Mouse (Mus musculus) testis, adult 2 months (tissue): ENCODE data around the gene 2210016L21Rik.

ENCODE experiments used
- CTCF ChIP-seq: fragments of 200-500 bp; IDR thresholded peaks from 2 replicates; pipeline ENCODE4 v1.5.1; 2012; ENCODE audit warnings: low read depth, mild to moderate bottlenecking, inconsistent platforms, low read length, moderate library complexity; ENCODE audit not compliant: control insufficient read depth, insufficient read depth, insufficient replicate concordance
- POLR2A ChIP-seq: fragments of 200-500 bp; IDR thresholded peaks from 2 replicates; pipeline ENCODE4 v1.6.1; 2012; ENCODE audit warnings: low read depth, mild to moderate bottlenecking, inconsistent platforms, low read length, moderate library complexity; ENCODE audit not compliant: control insufficient read depth

GRCm38 (mm10) chr5:114969609-114970215, 27.8 kb downstream of the 2210016L21Rik start:
- TF ChIP-seq POLR2A: no peak
- TF ChIP-seq CTCF: no peak
